Mouse (Mus musculus) brain, embryonic 14.5 days (tissue): Measurements from ENCODE around the gene Bbs1.

Experiments used
- CTCF ChIP-seq: fragments of 200-500 bp; IDR thresholded peaks from 2 replicates; pipeline ENCODE4 v1.5.1; 2012; ENCODE audit warnings: inconsistent platforms, mild to moderate bottlenecking, moderate library complexity, borderline replicate concordance; ENCODE audit not compliant: insufficient read depth, insufficient read length; ENCODE audit errors: extremely low read depth
- POLR2A ChIP-seq: fragments of 200-500 bp; IDR thresholded peaks from 2 replicates; pipeline ENCODE4 v1.6.1; 2012; ENCODE audit warnings: mild to moderate bottlenecking, inconsistent platforms, borderline replicate concordance; ENCODE audit not compliant: poor library complexity, insufficient read depth, insufficient read length, severe bottlenecking; ENCODE audit errors: extremely low read depth

GRCm38 (mm10) chr19:4942551-4943252 lies 36.3 kb upstream of the Bbs1 start, which contains the start of gene Peli3:
- TF ChIP-seq POLR2A (peak; percentile 68), CTCF (no peak)
